Mouse (Mus musculus) spleen, adult 2 months (tissue): ENCODE data around the gene Nme4.

Experiments used
- CTCF ChIP-seq: fragments of 200-500 bp; IDR thresholded peaks from 2 replicates; pipeline ENCODE4 v1.5.1; 2011; ENCODE audit warnings: mild to moderate bottlenecking, inconsistent platforms; ENCODE audit not compliant: insufficient read depth, insufficient read length, insufficient replicate concordance; ENCODE audit errors: extremely low read depth
- POLR2A ChIP-seq: fragments of 200-500 bp; IDR thresholded peaks from 2 replicates; pipeline ENCODE4 v1.6.1; 2011; ENCODE audit warnings: low read depth, low read length, inconsistent platforms

GRCm38 (mm10) chr17:26112751-26113150 is 17.3 kb upstream of the Nme4 start:
- no peak for TF ChIP-seq POLR2A
- no peak for TF ChIP-seq CTCF
